Mouse (Mus musculus) heart, embryonic 15.5 days (tissue): ENCODE measurements around the gene Gfod2. TPM values are rescaled to one million over a fixed set of nuclear protein-coding genes. Genes with fewer than 3 reads are reported as not detected.

Experiments
- ATAC-seq: fragments of 200-750 bp; cut with Nextera tagmentation; replicated peaks from 2 replicates; pipeline ENCODE4 v1.8.0; 2017; ENCODE audit warnings: low read depth, moderate TSS enrichment; ENCODE audit not compliant: insufficient number of reproducible peaks, insufficient read depth, low FRiP score
- H3K27ac ChIP-seq: fragments of 300-500 bp; sonication (generic); 2 replicates; pipeline ENCODE4 v1.5.1; 2015; ENCODE audit warnings: mild to moderate bottlenecking, inconsistent platforms
- H3K27me3 ChIP-seq: fragments of 300-500 bp; sonication (generic); 2 replicates; pipeline ENCODE4 v1.6.1; 2015; ENCODE audit warnings: inconsistent platforms
- H3K36me3 ChIP-seq: fragments of 300-500 bp; sonication (generic); 2 replicates; pipeline ENCODE4 v1.6.1; 2015; ENCODE audit warnings: mild to moderate bottlenecking, inconsistent platforms
- H3K4me1 ChIP-seq: fragments of 300-500 bp; sonication (generic); replicated peaks from 2 replicates; pipeline ENCODE4 v1.6.1; 2015; ENCODE audit warnings: inconsistent platforms
- H3K4me2 ChIP-seq: fragments of 300-500 bp; sonication (generic); 2 replicates; pipeline ENCODE4 v1.6.1; 2015; ENCODE audit warnings: inconsistent platforms, mild to moderate bottlenecking, moderate library complexity
- H3K4me3 ChIP-seq: fragments of 300-500 bp; sonication (generic); 2 replicates; pipeline ENCODE4 v1.5.1; 2015; ENCODE audit warnings: mild to moderate bottlenecking, inconsistent platforms
- H3K9ac ChIP-seq: fragments of 300-500 bp; sonication (generic); 2 replicates; pipeline ENCODE4 v1.6.1; 2015; ENCODE audit warnings: mild to moderate bottlenecking, inconsistent platforms
- H3K9me3 ChIP-seq: fragments of 300-500 bp; sonication (generic); replicated peaks from 2 replicates; pipeline ENCODE4 v1.6.1; 2016; ENCODE audit warnings: inconsistent platforms
- WGBS: fragments of 180-500 bp; shearing (Covaris S2); methylation state at CpG from one replicate; pipeline ENCODE4 v1.1.7; 2015; ENCODE audit warnings: mixed read lengths; 5-methylcytosine and 5-hydroxymethylcytosine counted together
- polyA plus RNA-seq: library from polyadenylated mRNA; unstranded; fragments of >200 nt; fragmentation: Nextera tagmentation; extraction: Ambion mirVana; gene quantifications from 2 replicates; pipeline ENCODE4 v1.2.1, GENCODE M21; 2015

Gene Gfod2
- polyA plus RNA-seq, 1 experiment from 2014 or later, result 10.1 TPM

GRCm38 (mm10) chr8:105693648-105694047 lies 64.8 kb downstream of the Gfod2 start:
- H3K4me3 ChIP-seq, result peak overlapping the region; percentile 49
- peak overlapping the region; percentile 31; the same call in 1 of the 2 replicates for H3K9ac ChIP-seq
- no peak overlapping the region for H3K27ac ChIP-seq
- ATAC-seq, result no peak; the same call in 1 of the 2 replicates
- peak overlapping the region; percentile 88 for H3K4me2 ChIP-seq
- peaks cover 10% of the 10 kb centered on the region for H3K4me1 ChIP-seq
- H3K27me3 ChIP-seq, result peaks cover 24% of the 10 kb centered on the region
- 7% methylated on average over 30 of the region's 30 CpGs for WGBS
- peaks cover 19% of the 10 kb centered on the region; the same call in 1 of the 2 replicates for H3K36me3 ChIP-seq
- H3K9me3 ChIP-seq, result no peaks in the 10 kb centered on the region

- no peak for ATAC-seq
- WGBS, result 87% methylated on average over 11 of the region's 11 CpGs
- H3K4me2 ChIP-seq, result no peak overlapping the region
- H3K36me3 ChIP-seq, result peaks cover 9% of the 10 kb centered on the region; the same call in 1 of the 2 replicates
- H3K4me1 ChIP-seq, result peaks cover 10% of the 10 kb centered on the region
- peaks cover 25% of the 10 kb centered on the region for H3K27me3 ChIP-seq
- H3K4me3 ChIP-seq, result no peak overlapping the region
- no peak overlapping the region for H3K27ac ChIP-seq
- H3K9me3 ChIP-seq, result no peaks in the 10 kb centered on the region
- H3K9ac ChIP-seq, result no peak overlapping the region
Measured at GRCm38 (mm10) chr8:105692449-105693182, 65.8 kb downstream of the Gfod2 start.

- 75% methylated on average over 14 of the region's 14 CpGs for WGBS
- peaks cover 30% of the 10 kb centered on the region for H3K27me3 ChIP-seq
- H3K9ac ChIP-seq, result no peak overlapping the region
- H3K4me3 ChIP-seq, result no peak overlapping the region
- no peaks in the 10 kb centered on the region for H3K36me3 ChIP-seq
- H3K9me3 ChIP-seq, result no peaks in the 10 kb centered on the region
- ATAC-seq, result no peak
- peaks cover 13% of the 10 kb centered on the region for H3K4me1 ChIP-seq
- no peak overlapping the region for H3K27ac ChIP-seq
- H3K4me2 ChIP-seq, result no peak overlapping the region
Measured at GRCm38 (mm10) chr8:105690978-105691377, 67.5 kb downstream of the Gfod2 start.

GRCm38 (mm10) chr8:105689983-105690360 lies 68.5 kb downstream of the Gfod2 start:
- WGBS, result 84% methylated on average over 9 of the region's 9 CpGs
- H3K36me3 ChIP-seq, result no peaks in the 10 kb centered on the region
- no peak overlapping the region for H3K9ac ChIP-seq
- no peaks in the 10 kb centered on the region for H3K9me3 ChIP-seq
- peaks cover 24% of the 10 kb centered on the region for H3K27me3 ChIP-seq
- H3K4me2 ChIP-seq, result no peak overlapping the region
- no peak overlapping the region for H3K27ac ChIP-seq
- ATAC-seq, result no peak
- peaks cover 17% of the 10 kb centered on the region for H3K4me1 ChIP-seq
- no peak overlapping the region for H3K4me3 ChIP-seq

GRCm38 (mm10) chr8:105689256-105689982 lies 69.0 kb downstream of the Gfod2 start:
- Histone ChIP-seq H3K9me3 (no peaks in the 10 kb centered on the region), H3K4me3 (no peak overlapping the region), H3K36me3 (no peaks in the 10 kb centered on the region), H3K4me2 (no peak overlapping the region), H3K9ac (no peak overlapping the region), H3K27ac (no peak overlapping the region), H3K4me1 (peaks cover 16% of the 10 kb centered on the region), H3K27me3 (peaks cover 23% of the 10 kb centered on the region)
- no peak for ATAC-seq
- 60% methylated on average over 35 of the region's 35 CpGs for WGBS

- H3K4me2 ChIP-seq, result no peak overlapping the region
- H3K4me3 ChIP-seq, result no peak overlapping the region
- ATAC-seq, result no peak
- 38% methylated on average over 14 of the region's 14 CpGs for WGBS
- H3K4me1 ChIP-seq, result peaks cover 6% of the 10 kb centered on the region
- H3K27ac ChIP-seq, result no peak overlapping the region
- no peaks in the 10 kb centered on the region for H3K9me3 ChIP-seq
- H3K9ac ChIP-seq, result no peak overlapping the region
- H3K36me3 ChIP-seq, result no peaks in the 10 kb centered on the region
- H3K27me3 ChIP-seq, result peaks cover 16% of the 10 kb centered on the region
Measured at GRCm38 (mm10) chr8:105688242-105688752, 70.2 kb downstream of the Gfod2 start.

GRCm38 (mm10) chr8:105687512-105687911 lies 71.0 kb downstream of the Gfod2 start:
- H3K27ac ChIP-seq, result no peak overlapping the region
- no peak overlapping the region for H3K4me3 ChIP-seq
- H3K4me2 ChIP-seq, result no peak overlapping the region
- H3K9me3 ChIP-seq, result no peaks in the 10 kb centered on the region
- H3K4me1 ChIP-seq, result peaks cover 6% of the 10 kb centered on the region
- ATAC-seq, result no peak
- H3K27me3 ChIP-seq, result peaks cover 16% of the 10 kb centered on the region
- 58% methylated on average over 8 of the region's 8 CpGs for WGBS
- H3K36me3 ChIP-seq, result peaks cover 8% of the 10 kb centered on the region; the same call in 1 of the 2 replicates
- no peak overlapping the region for H3K9ac ChIP-seq

- no peak for ATAC-seq
- Histone ChIP-seq H3K9me3 (no peaks in the 10 kb centered on the region), H3K36me3 (peaks cover 14% of the 10 kb centered on the region), H3K4me3 (no peak overlapping the region), H3K27ac (no peak overlapping the region), H3K4me2 (peak overlapping the region; percentile 53; the same call in 1 of the 2 replicates), H3K9ac (no peak overlapping the region), H3K27me3 (peaks cover 16% of the 10 kb centered on the region), H3K4me1 (peaks cover 6% of the 10 kb centered on the region)
- 66% methylated on average over 6 of the region's 6 CpGs for WGBS
Measured at GRCm38 (mm10) chr8:105686551-105686950, 71.9 kb downstream of the Gfod2 start.

- peaks cover 16% of the 10 kb centered on the region for H3K27me3 ChIP-seq
- peak within 1 kb of the TSS; percentile 24 for H3K4me3 ChIP-seq
- WGBS, result 12% methylated on average over 26 of the region's 26 CpGs
- 0 out of 2 replicates have a peak within 1 kb of the TSS, but pooled peaks have one; percentile 28 for H3K27ac ChIP-seq
- H3K4me1 ChIP-seq, result peaks cover 6% of the 10 kb centered on the region
- peak; percentile 69 for ATAC-seq
- H3K9me3 ChIP-seq, result no peaks in the 10 kb centered on the region
- H3K36me3 ChIP-seq, result peaks cover 21% of the 10 kb centered on the region
- H3K4me2 ChIP-seq, result peak within 1 kb of the TSS; percentile 53
- H3K9ac ChIP-seq, result peak within 1 kb of the TSS; percentile 23; the same call in 1 of the 2 replicates
Measured at GRCm38 (mm10) chr8:105685796-105686308, 72.6 kb downstream of the Gfod2 start, which contains the start of gene Carmil2. Gene Carmil2 (plus strand): TSS chr8:105686274.

- 73% methylated on average over 7 of the region's 7 CpGs for WGBS
- Histone ChIP-seq H3K9me3 (no peaks in the 10 kb centered on the region), H3K4me2 (peak overlapping the region; percentile 53; the same call in 1 of the 2 replicates), H3K27me3 (peaks cover 16% of the 10 kb centered on the region), H3K9ac (no peak overlapping the region), H3K4me1 (peaks cover 6% of the 10 kb centered on the region), H3K36me3 (peaks cover 26% of the 10 kb centered on the region), H3K27ac (no peak overlapping the region), H3K4me3 (no peak overlapping the region)
- no peak for ATAC-seq
Measured at GRCm38 (mm10) chr8:105685325-105685724, 73.1 kb downstream of the Gfod2 start.

GRCm38 (mm10) chr8:105677891-105678290 lies 80.6 kb downstream of the Gfod2 start:
- Histone ChIP-seq H3K4me2 (no peak overlapping the region), H3K36me3 (peaks cover 81% of the 10 kb centered on the region), H3K9ac (no peak overlapping the region), H3K27ac (no peak overlapping the region), H3K9me3 (no peaks in the 10 kb centered on the region), H3K27me3 (no peaks in the 10 kb centered on the region), H3K4me3 (no peak overlapping the region), H3K4me1 (no peaks in the 10 kb centered on the region)
- WGBS, result 89% methylated on average over 1 of the region's 1 CpGs
- ATAC-seq, result no peak
